Mouse (Mus musculus): ENCODE measurements at regions not wholly inside any gene's neighbourhood (a gene's known extent, or its start where the extent isn't known, plus 50 kb on each side); places are given as distances from the start of the nearest gene placed in this dataset.

- Histone ChIP-seq H3K79me2 (ENCODE audit: control insufficient read depth, insufficient read depth, low read length, poor library complexity) (no peaks in the 10 kb centered on the region), H3K9ac (ENCODE audit: control insufficient read depth, low read depth, low read length, poor library complexity, severe bottlenecking) (no peak overlapping the region), H3K9me3 (replicated peaks; ENCODE audit: insufficient read depth, low read length) (no peaks in the 10 kb centered on the region), H3K4me1 (ENCODE audit: control insufficient read depth in 1 of 2, insufficient read depth in 2 of 2, low read length in 2 of 2) (no peaks in the 10 kb centered on the region), H3K27me3 (ENCODE audit: control insufficient read depth in 1 of 2, insufficient read depth in 2 of 2, low read length in 2 of 2) (no peaks in the 10 kb centered on the region), H3K27ac (ENCODE audit: control insufficient read depth, low read depth, low read length) (no peak overlapping the region), H3K4me3 (ENCODE audit: control insufficient read depth in 1 of 2, insufficient read depth in 1 of 2, low read depth in 2 of 2, low read length in 2 of 2) (no peak overlapping the region), H3K36me3 (ENCODE audit: control insufficient read depth in 1 of 2, insufficient read depth in 2 of 2, low read length in 2 of 2) (no peaks in the 10 kb centered on the region)
- TF ChIP-seq NELFE (IDR thresholded peaks at IDR 0.05; ENCODE audit: low read depth, low read length) (no peak), GABPA (IDR thresholded peaks at IDR 0.05; ENCODE audit: low read depth, low read length) (no peak), ELF1 (IDR thresholded peaks at IDR 0.05; ENCODE audit: low read depth, low read length) (no peak), ZKSCAN1 (IDR thresholded peaks at IDR 0.05; ENCODE audit: low read depth, low read length) (no peak), KAT2A (conservative IDR thresholded peaks at IDR 0.05; ENCODE audit: low read depth, low read length) (no peak), CHD1 (IDR thresholded peaks at IDR 0.05; ENCODE audit: low read depth, low read length) (no peak), BHLHE40 (IDR thresholded peaks at IDR 0.05; ENCODE audit: borderline replicate concordance, low read depth, low read length) (no peak)
- no peak for DNase-seq (ENCODE audit: low read depth, low spot score)
Observed at GRCm38 (mm10) chr9:83199771-83200170, 53.3 kb upstream of the Hmgn3 start.

- H3K27me3 ChIP-seq (ENCODE audit: control insufficient read depth in 1 of 2, insufficient read depth in 2 of 2, low read length in 2 of 2): no peaks in the 10 kb centered on the region
- no peak for DNase-seq (ENCODE audit: low read depth, low spot score)
- no peak overlapping the region for H3K27ac ChIP-seq (ENCODE audit: control insufficient read depth, low read depth, low read length)
- H3K9ac ChIP-seq (ENCODE audit: control insufficient read depth, low read depth, low read length, poor library complexity, severe bottlenecking): no peak overlapping the region
- no peaks in the 10 kb centered on the region for H3K9me3 ChIP-seq (replicated peaks; ENCODE audit: insufficient read depth, low read length)
- H3K36me3 ChIP-seq (ENCODE audit: control insufficient read depth in 1 of 2, insufficient read depth in 2 of 2, low read length in 2 of 2): no peaks in the 10 kb centered on the region
- H3K79me2 ChIP-seq (ENCODE audit: control insufficient read depth, insufficient read depth, low read length, poor library complexity): no peaks in the 10 kb centered on the region
- no peak overlapping the region for H3K4me3 ChIP-seq (ENCODE audit: control insufficient read depth in 1 of 2, insufficient read depth in 1 of 2, low read depth in 2 of 2, low read length in 2 of 2)
- H3K4me1 ChIP-seq (ENCODE audit: control insufficient read depth in 1 of 2, insufficient read depth in 2 of 2, low read length in 2 of 2): no peaks in the 10 kb centered on the region
- no peak for TF ChIP-seq CHD1 (IDR thresholded peaks at IDR 0.05; ENCODE audit: low read depth, low read length)
- no peak for TF ChIP-seq POLR2AphosphoS5 (IDR thresholded peaks at IDR 0.05; ENCODE audit: borderline replicate concordance, low read depth, low read length)
- TF ChIP-seq TAL1 (IDR thresholded peaks at IDR 0.05; ENCODE audit: low read length): no peak
- no peak for TF ChIP-seq RAD21 (IDR thresholded peaks at IDR 0.05; ENCODE audit: low read depth, low read length)
- no peak for TF ChIP-seq USF1 (IDR thresholded peaks at IDR 0.05; ENCODE audit: low read depth, low read length)
- no peak for TF ChIP-seq GABPA (IDR thresholded peaks at IDR 0.05; ENCODE audit: low read depth, low read length)
- TF ChIP-seq POLR2AphosphoS2 (IDR thresholded peaks at IDR 0.05; ENCODE audit: low read length): no peak
- TF ChIP-seq CHD2 (IDR thresholded peaks at IDR 0.05; ENCODE audit: low read length): no peak
- no peak for TF ChIP-seq MYC (IDR thresholded peaks at IDR 0.05; ENCODE audit: low read depth, low read length)
- no peak for TF ChIP-seq POLR2A (IDR thresholded peaks at IDR 0.05; ENCODE audit: control insufficient read depth in 1 of 2, insufficient read depth in 1 of 2, low read depth in 1 of 2, low read length in 2 of 2, poor library complexity in 1 of 2)
- no peak for TF ChIP-seq MEF2A (IDR thresholded peaks at IDR 0.05; ENCODE audit: extremely low read depth, insufficient replicate concordance, low read depth, low read length, poor library complexity, severe bottlenecking)
- TF ChIP-seq MAFK (IDR thresholded peaks at IDR 0.05; ENCODE audit: borderline replicate concordance, low read depth, low read length): no peak
- no peak for TF ChIP-seq CTCF (IDR thresholded peaks at IDR 0.05 in 2 of 3, conservative IDR thresholded peaks at IDR 0.05 in 1 of 3; ENCODE audit: control insufficient read depth in 1 of 3, insufficient read depth in 1 of 3, low read depth in 2 of 3, low read length in 3 of 3, poor library complexity in 1 of 3, severe bottlenecking in 1 of 3)
- no peak for TF ChIP-seq MAZ (IDR thresholded peaks at IDR 0.05; ENCODE audit: low read depth, low read length)
- TF ChIP-seq GATA1 (IDR thresholded peaks at IDR 0.05; ENCODE audit: low read depth, low read length): no peak
- TF ChIP-seq MYB (IDR thresholded peaks at IDR 0.05; ENCODE audit: low read depth, low read length): no peak
- TF ChIP-seq RCOR1 (IDR thresholded peaks at IDR 0.05; ENCODE audit: low read depth, low read length): no peak
Observed at GRCm38 (mm10) chr9:83199176-83199575, 52.7 kb upstream of the Hmgn3 start.
